Mouse (Mus musculus): Measurements from ENCODE around the gene Ascl5. TPM values are rescaled to one million over a fixed set of nuclear protein-coding genes. Genes with fewer than 3 reads are reported as not detected.

Gene Ascl5
- total RNA-seq, 1 experiment from 2014 or later: not detected

Other genes starting within 250 kb of the Ascl5 start
- gene Lad1, start 232.2 kb upstream of the Ascl5 start, total RNA-seq (2017): 0.12 TPM in 1 of 2 replicates, not detected in the other
- 0.12 TPM in 1 of 2 replicates, not detected in the other for gene Tnnt2, start 214.4 kb upstream of the Ascl5 start, total RNA-seq (2017)
- not detected in 2 replicates for gene Pkp1, start 131.6 kb upstream of the Ascl5 start, total RNA-seq (2017)
- under 0.01 TPM in 1 of 2 replicates, not detected in the other for gene Igfn1, start 44.5 kb upstream of the Ascl5 start, total RNA-seq (2017)
- 3.3 and 4.3 TPM in 2 replicates for gene Tmem9, start 42.7 kb upstream of the Ascl5 start, total RNA-seq (2017)
- gene Cacna1s, start 1.9 kb downstream of the Ascl5 start, total RNA-seq (2017): 1.4 TPM in 1 of 2 replicates, not detected in the other
- gene Kif21b, start 80.6 kb downstream of the Ascl5 start, total RNA-seq (2017): 175 and 183 TPM in 2 replicates
- gene Mroh3, start 162.0 kb downstream of the Ascl5 start, total RNA-seq (2017): not detected in 2 replicates
- not detected in 2 replicates for gene Inava, start 183.5 kb downstream of the Ascl5 start, total RNA-seq (2017)
- not detected in 2 replicates for gene Gpr25, start 210.1 kb downstream of the Ascl5 start, total RNA-seq (2017)

Data from neutrophil, adult 5-6 weeks (primary cell).